Mouse (Mus musculus) hindbrain, embryonic 15.5 days (tissue): Measurements from ENCODE around the gene Fnbp1. TPM values are rescaled to one million over a fixed set of nuclear protein-coding genes. Genes with fewer than 3 reads are reported as not detected.

ENCODE experiments used
- ATAC-seq: fragments of 200-750 bp; cut with Nextera tagmentation; 2 replicates; pipeline ENCODE4 v1.8.0; 2017; ENCODE audit warnings: low read depth, moderate number of reproducible peaks, moderate TSS enrichment; ENCODE audit not compliant: low FRiP score
- H3K27ac ChIP-seq: fragments of 300-500 bp; sonication (generic); replicated peaks from 2 replicates; pipeline ENCODE4 v1.5.1; 2015; ENCODE audit warnings: mild to moderate bottlenecking, inconsistent platforms
- H3K27me3 ChIP-seq: fragments of 300-500 bp; sonication (generic); 2 replicates; pipeline ENCODE4 v1.6.1; 2015; ENCODE audit warnings: control low read depth, inconsistent platforms
- H3K36me3 ChIP-seq: fragments of 300-500 bp; sonication (generic); 2 replicates; pipeline ENCODE4 v1.6.1; 2015; ENCODE audit warnings: control low read depth, inconsistent platforms
- H3K4me1 ChIP-seq: fragments of 300-500 bp; sonication (generic); replicated peaks from 2 replicates; pipeline ENCODE4 v1.6.1; 2015; ENCODE audit warnings: control low read depth, inconsistent platforms
- H3K4me2 ChIP-seq: fragments of 300-500 bp; sonication (generic); 2 replicates; pipeline ENCODE4 v1.6.1; 2015; ENCODE audit warnings: moderate library complexity, mild to moderate bottlenecking, inconsistent platforms
- H3K4me3 ChIP-seq: fragments of 300-500 bp; sonication (generic); 2 replicates; pipeline ENCODE4 v1.5.1; 2015; ENCODE audit warnings: mild to moderate bottlenecking, inconsistent platforms
- H3K9ac ChIP-seq: fragments of 300-500 bp; sonication (generic); 2 replicates; pipeline ENCODE4 v1.6.1; 2015; ENCODE audit warnings: inconsistent platforms
- H3K9me3 ChIP-seq: fragments of 300-500 bp; sonication (generic); 2 replicates; pipeline ENCODE4 v1.6.1; 2016; ENCODE audit warnings: control low read depth, inconsistent platforms
- WGBS: fragments of 180-500 bp; shearing (Covaris S2); methylation state at CpG from one replicate; pipeline ENCODE4 v1.1.7; 2015; 5-methylcytosine and 5-hydroxymethylcytosine counted together
- polyA plus RNA-seq: library from polyadenylated mRNA; unstranded; fragments of >200 nt; fragmentation: Nextera tagmentation; extraction: Ambion mirVana; gene quantifications from 2 replicates; pipeline ENCODE4 v1.2.1, GENCODE M21; 2015

Gene Fnbp1
- polyA plus RNA-seq, 1 experiment from 2014 or later, result 33.0 TPM

- Histone ChIP-seq H3K36me3 (peaks cover 28% of the 10 kb centered on the region), H3K9me3 (no peaks in the 10 kb centered on the region), H3K4me3 (no peak overlapping the region), H3K27ac (no peak overlapping the region), H3K9ac (no peak overlapping the region), H3K4me1 (no peaks in the 10 kb centered on the region), H3K27me3 (no peaks in the 10 kb centered on the region), H3K4me2 (no peak overlapping the region)
- WGBS, result 94% methylated on average over 2 of the region's 2 CpGs
- ATAC-seq, result no peak
Measured at GRCm38 (mm10) chr2:31005453-31005852, 136.4 kb downstream of the Fnbp1 start.

GRCm38 (mm10) chr2:31002857-31003256 is 139.0 kb downstream of the Fnbp1 start:
- H3K9me3 ChIP-seq, result no peaks in the 10 kb centered on the region
- H3K9ac ChIP-seq, result no peak overlapping the region
- no peak for ATAC-seq
- H3K4me3 ChIP-seq, result no peak overlapping the region
- H3K27ac ChIP-seq, result no peak overlapping the region
- H3K4me2 ChIP-seq, result no peak overlapping the region
- no peaks in the 10 kb centered on the region for H3K27me3 ChIP-seq
- H3K4me1 ChIP-seq, result no peaks in the 10 kb centered on the region
- 96% methylated on average over 10 of the region's 10 CpGs for WGBS
- H3K36me3 ChIP-seq, result peaks cover 25% of the 10 kb centered on the region

DNA sequence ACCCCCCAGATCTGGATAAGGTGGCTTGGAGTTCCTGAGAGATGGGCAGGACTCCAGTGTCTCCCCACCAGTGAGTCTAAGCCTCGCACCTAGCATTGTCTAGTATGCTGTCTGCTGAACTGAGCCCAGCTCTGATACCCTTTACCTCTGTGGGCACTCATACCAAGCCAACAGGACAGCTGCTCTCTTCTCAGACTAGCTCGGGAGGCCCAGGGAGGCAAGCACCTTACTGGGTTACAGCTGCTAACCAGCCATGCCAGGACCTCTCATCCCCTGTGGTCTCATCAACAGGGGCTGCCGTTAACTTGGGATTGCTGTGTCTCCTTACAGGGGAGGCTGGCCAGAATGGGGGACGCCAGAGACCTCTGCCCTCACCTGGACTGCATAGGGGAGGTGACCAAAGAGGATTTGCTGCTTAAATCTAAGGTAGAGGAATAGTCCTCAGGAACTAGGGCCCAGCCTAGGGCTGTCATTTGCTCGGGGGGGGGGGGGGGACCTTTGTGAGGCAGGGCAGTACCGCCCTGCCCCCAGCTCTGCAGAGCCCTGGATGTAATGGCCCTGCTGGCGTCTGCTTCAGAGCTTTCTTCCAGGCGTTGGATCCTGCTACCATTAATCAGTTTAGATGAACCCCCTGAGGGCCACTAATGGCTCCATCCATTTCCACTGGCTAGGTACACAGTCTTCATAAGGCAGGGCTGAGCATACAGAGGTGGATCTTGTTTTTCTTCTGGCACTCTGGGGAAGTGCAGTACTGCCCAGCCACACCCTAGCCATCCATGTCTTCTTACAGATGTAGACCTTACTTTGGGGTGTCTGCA is 143.2 kb downstream of the Fnbp1 start:
- Histone ChIP-seq H3K4me1 (no peaks in the 10 kb centered on the region), H3K4me3 (no peak overlapping the region), H3K27ac (0 out of 2 replicates have a peak overlapping the region, but pooled peaks have one; percentile 1), H3K36me3 (peaks cover 20% of the 10 kb centered on the region), H3K9ac (no peak overlapping the region), H3K4me2 (no peak overlapping the region), H3K9me3 (no peaks in the 10 kb centered on the region), H3K27me3 (no peaks in the 10 kb centered on the region)
- WGBS, result 64% methylated on average over 8 of the region's 8 CpGs
- no peak for ATAC-seq

GRCm38 (mm10) chr2:30995432-30995996 is 146.3 kb downstream of the Fnbp1 start:
- no peaks in the 10 kb centered on the region for H3K4me1 ChIP-seq
- no peak overlapping the region for H3K4me3 ChIP-seq
- H3K36me3 ChIP-seq, result peaks cover 6% of the 10 kb centered on the region; the same call in 1 of the 2 replicates
- H3K9ac ChIP-seq, result no peak overlapping the region
- no peak overlapping the region for H3K4me2 ChIP-seq
- H3K9me3 ChIP-seq, result no peaks in the 10 kb centered on the region
- no peak overlapping the region for H3K27ac ChIP-seq
- H3K27me3 ChIP-seq, result no peaks in the 10 kb centered on the region
- WGBS, result 77% methylated on average over 11 of the region's 11 CpGs
- no peak for ATAC-seq

GRCm38 (mm10) chr2:30994853-30995252 is 147.0 kb downstream of the Fnbp1 start:
- Histone ChIP-seq H3K4me3 (no peak overlapping the region), H3K4me1 (no peaks in the 10 kb centered on the region), H3K9ac (no peak overlapping the region), H3K27me3 (no peaks in the 10 kb centered on the region), H3K4me2 (no peak overlapping the region), H3K27ac (no peak overlapping the region), H3K36me3 (0 out of 2 replicates have a peak, but pooled peaks cover under 1% of the 10 kb centered on the region), H3K9me3 (no peaks in the 10 kb centered on the region)
- 94% methylated on average over 4 of the region's 4 CpGs for WGBS
- ATAC-seq, result no peak

- no peaks in the 10 kb centered on the region for H3K9me3 ChIP-seq
- H3K36me3 ChIP-seq, result no peaks in the 10 kb centered on the region
- ATAC-seq, result no peak
- no peak overlapping the region for H3K9ac ChIP-seq
- no peaks in the 10 kb centered on the region for H3K27me3 ChIP-seq
- peaks cover 3% of the 10 kb centered on the region for H3K4me1 ChIP-seq
- WGBS, result 92% methylated on average over 9 of the region's 9 CpGs
- H3K4me2 ChIP-seq, result no peak overlapping the region
- H3K4me3 ChIP-seq, result no peak overlapping the region
- no peak overlapping the region for H3K27ac ChIP-seq
Measured at GRCm38 (mm10) chr2:30990221-30990620, 151.6 kb downstream of the Fnbp1 start.

GRCm38 (mm10) chr2:30985111-30986020 is 156.4 kb downstream of the Fnbp1 start:
- Histone ChIP-seq H3K27me3 (no peaks in the 10 kb centered on the region), H3K4me2 (0 out of 2 replicates have a peak overlapping the region, but pooled peaks have one; percentile 0), H3K9ac (no peak overlapping the region), H3K36me3 (no peaks in the 10 kb centered on the region), H3K4me3 (no peak overlapping the region), H3K4me1 (peaks cover 31% of the 10 kb centered on the region), H3K9me3 (no peaks in the 10 kb centered on the region), H3K27ac (no peak overlapping the region)
- WGBS, result 31% methylated on average over 17 of the region's 17 CpGs
- no peak for ATAC-seq

DNA sequence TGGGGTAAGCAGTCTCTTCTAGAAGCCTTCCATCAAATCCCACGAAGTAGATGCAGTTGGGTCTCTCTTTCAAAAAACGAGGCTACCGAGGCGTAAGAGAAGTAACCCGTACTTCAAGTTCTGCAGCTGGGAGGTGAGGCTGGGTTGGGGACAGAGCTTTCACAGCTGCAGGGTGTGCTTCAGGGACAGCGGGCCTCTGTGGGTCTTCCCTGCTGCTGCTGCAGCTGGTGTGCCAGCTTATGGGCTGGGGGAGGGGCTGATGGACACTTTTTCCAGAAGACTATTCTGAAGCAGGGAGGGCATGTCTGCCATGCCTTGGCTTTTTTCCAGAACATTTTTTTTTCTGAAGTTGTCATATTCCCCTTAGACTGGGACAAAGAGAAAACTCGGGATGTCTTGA is 158.8 kb downstream of the Fnbp1 start:
- Histone ChIP-seq H3K9me3 (no peaks in the 10 kb centered on the region), H3K9ac (peak overlapping the region; percentile 57), H3K27ac (no peak overlapping the region), H3K36me3 (peaks cover 18% of the 10 kb centered on the region), H3K4me3 (peak overlapping the region; percentile 55), H3K4me1 (peaks cover 33% of the 10 kb centered on the region), H3K4me2 (peak overlapping the region; percentile 85), H3K27me3 (no peaks in the 10 kb centered on the region)
- 37% methylated on average over 7 of the region's 7 CpGs for WGBS
- no peak for ATAC-seq

DNA sequence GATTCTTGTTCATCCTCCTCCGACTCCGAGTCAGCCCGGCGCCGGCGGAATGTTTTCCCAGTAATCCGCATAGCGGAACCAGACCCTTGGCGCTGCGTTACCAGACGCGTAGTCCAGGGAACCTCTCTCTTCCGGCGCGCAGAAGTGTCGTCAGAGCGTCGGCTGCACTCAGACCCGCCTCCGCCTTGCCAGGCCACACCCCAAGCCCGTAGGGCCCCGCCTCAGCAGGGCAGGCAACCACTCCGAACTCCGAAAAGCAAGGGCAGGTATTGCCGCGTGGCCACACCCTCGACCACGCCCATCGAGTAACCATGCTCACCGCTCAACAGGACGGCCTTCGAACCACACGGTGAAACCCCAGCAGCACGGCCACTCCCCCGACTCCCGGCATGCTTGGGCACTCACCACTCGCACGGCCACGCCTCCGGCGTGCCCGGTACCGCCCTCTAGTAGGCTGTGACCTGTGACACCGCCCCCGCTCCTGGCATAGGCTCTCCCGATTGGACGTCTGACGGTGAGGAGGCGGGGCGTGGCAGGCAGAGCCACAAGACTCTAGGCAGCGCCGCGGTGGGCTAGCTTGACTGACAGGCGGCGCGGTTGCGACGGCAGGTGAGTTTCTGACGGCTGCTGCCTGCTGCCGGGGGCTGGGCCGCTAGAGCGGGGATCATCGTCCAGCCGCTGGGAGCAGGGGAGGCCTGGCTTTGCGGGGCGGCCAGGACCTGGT is 159.9 kb downstream of the Fnbp1 start, which contains the start of the genes BC005624 and Usp20:
BC005624 (minus strand) TSS at position 412 of the 724 bp plus-strand sequence.
Usp20 (plus strand) TSS at position 490 of the 724 bp plus-strand sequence.
- peak within 1 kb of the TSS; percentile 55 for H3K4me3 ChIP-seq
- WGBS, result under 1% methylated on average over 66 of the region's 66 CpGs
- no peaks in the 10 kb centered on the region for H3K9me3 ChIP-seq
- H3K27ac ChIP-seq, result peak within 1 kb of the TSS; percentile 85
- H3K36me3 ChIP-seq, result peaks cover 25% of the 10 kb centered on the region
- H3K9ac ChIP-seq, result peak within 1 kb of the TSS; percentile 62
- peak within 1 kb of the TSS; percentile 85 for H3K4me2 ChIP-seq
- no peaks in the 10 kb centered on the region for H3K27me3 ChIP-seq
- peaks cover 33% of the 10 kb centered on the region for H3K4me1 ChIP-seq
- ATAC-seq, result peak; percentile 99
